ENCODE assay signal across 20 mouse cellular contexts in the genomic region with DNA sequence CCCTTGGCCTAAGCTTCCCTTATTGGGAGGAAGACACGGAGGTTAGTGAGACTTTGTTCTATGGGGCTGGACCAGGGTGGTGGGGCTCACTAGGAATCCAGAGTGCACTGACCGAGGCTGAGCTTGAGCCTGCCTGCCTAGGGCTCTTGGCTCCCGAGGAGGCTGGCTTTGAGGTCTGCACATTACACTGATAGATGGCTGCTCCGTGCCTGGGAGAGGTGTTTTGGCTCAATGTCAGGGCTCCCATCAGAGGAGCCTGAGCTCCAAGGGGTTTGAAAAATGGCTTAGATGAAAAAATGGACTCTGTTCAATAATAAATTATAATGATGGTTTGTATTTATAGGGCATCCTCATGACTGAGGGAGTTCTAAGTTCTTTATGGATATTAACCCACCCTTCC. TPM values are rescaled to one million over a fixed set of nuclear protein-coding genes. Genes with fewer than 3 reads are reported as not detected.
DNase-seq lines count a peak whose midpoint lies in the region; ATAC-seq lines count a peak whose summit lies in the region.
"Had no signal": no experiment of that assay in that cellular context is flagged by ENCODE, and none has a peak within 500 bp of the region (broad histone marks: within the 10 kb centered on the region; RNA-seq: fewer than 3 reads in every experiment).

No protein-coding gene starts in this region.

- WGBS in midbrain, embryonic 13.5 days = 34% methylated on average over 4 of the region's 4 CpGs
- 38% methylated on average over 4 of the region's 4 CpGs for WGBS in midbrain, embryonic 11.5 days
- whole genome bisulfite sequencing in hindbrain, embryonic 16.5 days = 24% methylated on average over 4 of the region's 4 CpGs
- WGBS in neural tube, embryonic 14.5 days = 15% methylated on average over 4 of the region's 4 CpGs

- H3K36me3 ChIP-seq in midbrain, embryonic 13.5 days = no peaks in the 10 kb centered on the region
- H3K36me3 ChIP-seq in midbrain, embryonic 11.5 days (ENCODE audit: control insufficient read depth, insufficient read depth, low read length) = no peaks in the 10 kb centered on the region
- H3K36me3 ChIP-seq in hindbrain, embryonic 16.5 days (ENCODE audit: control insufficient read depth, insufficient read depth, low read length) = no peaks in the 10 kb centered on the region
- no peaks in the 10 kb centered on the region for H3K36me3 ChIP-seq in neural tube, embryonic 14.5 days (ENCODE audit: control insufficient read depth, insufficient read depth, low read length)
- H3K36me3 ChIP-seq: heart, embryonic 15.5 days had no signal

- no peak overlapping the region for H3K4me2 ChIP-seq in midbrain, embryonic 13.5 days (replicated peaks)
- H3K4me2 ChIP-seq in midbrain, embryonic 11.5 days = no peak overlapping the region
- no peak overlapping the region for H3K4me2 ChIP-seq in hindbrain, embryonic 16.5 days (ENCODE audit: low read length)
- H3K4me2 ChIP-seq in neural tube, embryonic 14.5 days (ENCODE audit: low read depth, low read length) = no peak overlapping the region
- H3K4me2 ChIP-seq: forebrain, embryonic 13.5 days; heart, embryonic 15.5 days had no signal

- 0 out of 2 replicates have a peak, but pooled peaks have one; percentile 21 for ATAC-seq in midbrain, embryonic 13.5 days
- ATAC-seq in midbrain, embryonic 11.5 days (ENCODE audit: low FRiP score) = no peak
- peak; percentile 21; the same call in 1 of the 2 replicates for ATAC-seq in hindbrain, embryonic 16.5 days
- ATAC-seq in neural tube, embryonic 14.5 days (ENCODE audit: low read depth) = peak; percentile 67

- intact Hi-C loops in gastrocnemius, postnatal 36 days (cut with DNase I) = no loop called here

- peak overlapping the region; percentile 63 for H3K27ac ChIP-seq in midbrain, embryonic 13.5 days
- no peak overlapping the region; the same call in 1 of the 2 replicates for H3K27ac ChIP-seq in midbrain, embryonic 11.5 days (ENCODE audit: low read depth, low read length)
- H3K27ac ChIP-seq in hindbrain, embryonic 16.5 days (ENCODE audit: low read depth, low read length) = no peak overlapping the region
- peak overlapping the region; percentile 69 for H3K27ac ChIP-seq in neural tube, embryonic 14.5 days (ENCODE audit: low read depth, low read length)
- H3K27ac ChIP-seq: forebrain, embryonic 13.5 days; heart, embryonic 15.5 days; left cerebral cortex, adult 2 months; macrophage had no signal

- no peak overlapping the region for H3K4me3 ChIP-seq in midbrain, embryonic 13.5 days (replicated peaks)
- no peak overlapping the region for H3K4me3 ChIP-seq in midbrain, embryonic 11.5 days (ENCODE audit: low read depth, low read length)
- H3K4me3 ChIP-seq in hindbrain, embryonic 16.5 days (ENCODE audit: low read length) = no peak overlapping the region
- no peak overlapping the region for H3K4me3 ChIP-seq in neural tube, embryonic 14.5 days (ENCODE audit: low read depth, low read length)
- H3K4me3 ChIP-seq: forebrain, embryonic 13.5 days; heart, embryonic 15.5 days; left cerebral cortex, adult 2 months had no signal

- no peaks in the 10 kb centered on the region for H3K9me3 ChIP-seq in midbrain, embryonic 13.5 days
- H3K9me3 ChIP-seq in midbrain, embryonic 11.5 days (ENCODE audit: control insufficient read depth, low read length) = no peaks in the 10 kb centered on the region
- no peaks in the 10 kb centered on the region for H3K9me3 ChIP-seq in hindbrain, embryonic 16.5 days (ENCODE audit: control insufficient read depth, low read length)
- no peaks in the 10 kb centered on the region for H3K9me3 ChIP-seq in neural tube, embryonic 14.5 days (ENCODE audit: control insufficient read depth, low read length)
- H3K9me3 ChIP-seq: forebrain, embryonic 13.5 days; heart, embryonic 15.5 days had no signal

- H3K27me3 ChIP-seq in midbrain, embryonic 13.5 days = peaks cover 7% of the 10 kb centered on the region
- no peaks in the 10 kb centered on the region for H3K27me3 ChIP-seq in midbrain, embryonic 11.5 days (ENCODE audit: control insufficient read depth, insufficient read depth, low read length)
- no peaks in the 10 kb centered on the region for H3K27me3 ChIP-seq in hindbrain, embryonic 16.5 days (replicated peaks; ENCODE audit: control insufficient read depth, insufficient read depth, low read length)
- no peaks in the 10 kb centered on the region for H3K27me3 ChIP-seq in neural tube, embryonic 14.5 days (ENCODE audit: control insufficient read depth, insufficient read depth, low read length)
- H3K27me3 ChIP-seq: heart, embryonic 15.5 days had no signal

- H3K4me1 ChIP-seq in midbrain, embryonic 13.5 days (replicated peaks) = peaks cover 48% of the 10 kb centered on the region
- H3K4me1 ChIP-seq in midbrain, embryonic 11.5 days (ENCODE audit: control insufficient read depth, insufficient read depth, low read length) = peaks cover 19% of the 10 kb centered on the region; the same call in 1 of the 2 replicates
- peaks cover 31% of the 10 kb centered on the region for H3K4me1 ChIP-seq in hindbrain, embryonic 16.5 days (ENCODE audit: control insufficient read depth, insufficient read depth, low read depth, low read length)
- peaks cover 34% of the 10 kb centered on the region for H3K4me1 ChIP-seq in neural tube, embryonic 14.5 days (ENCODE audit: control insufficient read depth, insufficient read depth, low read length)

- no peak overlapping the region for H3K9ac ChIP-seq in midbrain, embryonic 13.5 days (replicated peaks)
- no peak overlapping the region for H3K9ac ChIP-seq in midbrain, embryonic 11.5 days (ENCODE audit: low read length)
- no peak overlapping the region for H3K9ac ChIP-seq in hindbrain, embryonic 16.5 days (ENCODE audit: low read depth, low read length)
- no peak overlapping the region for H3K9ac ChIP-seq in neural tube, embryonic 14.5 days (replicated peaks; ENCODE audit: low read depth, low read length)
- H3K9ac ChIP-seq: forebrain, embryonic 13.5 days; heart, embryonic 15.5 days had no signal

- DNase-seq in midbrain, embryonic 11.5 days (ENCODE audit: low spot score, missing footprints) = no peak
- peak; percentile 50 for DNase-seq in embryo, embryonic 11 days
- DNase-seq in lung, postnatal 10 days = no peak
- no peak for DNase-seq in gastrocnemius, postnatal 36 days
- DNase-seq: B cell, adult 2 months; cerebellum, adult 18-20 months; cerebellum, postnatal 25 days; gastrocnemius, postnatal 10 days; kidney, adult 2 months; kidney, postnatal 14 days; left cerebral cortex, postnatal 4 days; lung, adult 18-20 months; right cerebral cortex, postnatal 14 days had no signal

RNA-seq across cellular contexts. Expression of gene Cd247, which starts 44.8 kb away (rescaled TPM):
- 1.6 and 2.2 TPM in 2 replicates for polyA plus RNA-seq in midbrain, embryonic 13.5 days (2015; fragmentation: Nextera tagmentation; extraction: Ambion mirVana)
- 2.0 and 2.1 TPM in 2 replicates for polyA plus RNA-seq in midbrain, embryonic 11.5 days (2014; fragmentation: Nextera tagmentation; extraction: Ambion mirVana)
- 0.46 and 0.77 TPM in 2 replicates for polyA plus RNA-seq in hindbrain, embryonic 16.5 days (2015; fragmentation: Nextera tagmentation; extraction: Ambion mirVana)
- 0.99 and 1.1 TPM in 2 replicates for polyA plus RNA-seq in neural tube, embryonic 14.5 days (2014; fragmentation: Nextera tagmentation; extraction: Ambion mirVana)
- 1 to 10 TPM in 1 of 2 experiments, under 1 TPM in 1; 0.67 to 2.3 TPM for total RNA-seq in gastrocnemius, postnatal 36 days (2021)
- total RNA-seq: left cerebral cortex, adult 2 months had no signal

Comparison
In these comparisons a context has a peak if more than half of its experiments do, and no peak if none do; other contexts are left out.
1. H3K27ac ChIP-seq: peak in midbrain, embryonic 13.5 days (single experiment) and neural tube, embryonic 14.5 days (single experiment); none in midbrain, embryonic 11.5 days (single experiment) and hindbrain, embryonic 16.5 days (single experiment).